Mouse (Mus musculus): Measurements from ENCODE around the gene Hmcn2.

GRCm38 (mm10) chr2:31304801-31305665 lies 9.2 kb upstream of the Hmcn2 start:
- TF ChIP-seq CTCF (IDR thresholded peaks at IDR 0.05; ENCODE audit: control insufficient read depth, insufficient read depth, insufficient replicate concordance, low read depth, low read length) = no peak
- no peak for TF ChIP-seq POLR2A (IDR thresholded peaks at IDR 0.05; ENCODE audit: control insufficient read depth, low read depth, low read length)

All from testis, adult 2 months (tissue).